Mouse (Mus musculus): Measurements from ENCODE around the gene 4930432M17Rik. TPM values are rescaled to one million over a fixed set of nuclear protein-coding genes. Genes with fewer than 3 reads are reported as not detected.

4930432M17Rik gene
- total RNA-seq, 1 experiment from 2014 or later: not detected

DNA sequence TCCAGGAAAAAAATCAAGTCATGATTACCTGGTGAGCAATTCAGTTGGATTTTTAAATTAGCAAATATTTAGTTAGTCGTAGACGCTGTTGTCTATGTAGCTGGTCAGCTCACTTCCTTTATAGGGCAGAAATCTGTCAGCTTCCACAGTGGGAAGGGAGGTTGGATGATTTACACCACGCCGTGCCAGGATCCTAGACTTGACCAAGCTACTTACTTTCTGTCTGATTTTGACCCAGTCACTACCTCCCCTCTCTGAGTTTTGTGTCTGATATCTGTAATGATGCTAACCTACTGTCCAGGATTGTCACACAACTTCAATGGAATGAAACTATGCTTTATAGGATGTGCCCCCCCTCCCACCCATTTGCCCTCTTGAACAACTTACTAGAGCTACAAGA is 29.3 kb downstream of the 4930432M17Rik start:
- no peak for ATAC-seq (replicated peaks; ENCODE audit: insufficient number of reproducible peaks, low FRiP score, low TSS enrichment, poor library complexity, severe bottlenecking)

DNA sequence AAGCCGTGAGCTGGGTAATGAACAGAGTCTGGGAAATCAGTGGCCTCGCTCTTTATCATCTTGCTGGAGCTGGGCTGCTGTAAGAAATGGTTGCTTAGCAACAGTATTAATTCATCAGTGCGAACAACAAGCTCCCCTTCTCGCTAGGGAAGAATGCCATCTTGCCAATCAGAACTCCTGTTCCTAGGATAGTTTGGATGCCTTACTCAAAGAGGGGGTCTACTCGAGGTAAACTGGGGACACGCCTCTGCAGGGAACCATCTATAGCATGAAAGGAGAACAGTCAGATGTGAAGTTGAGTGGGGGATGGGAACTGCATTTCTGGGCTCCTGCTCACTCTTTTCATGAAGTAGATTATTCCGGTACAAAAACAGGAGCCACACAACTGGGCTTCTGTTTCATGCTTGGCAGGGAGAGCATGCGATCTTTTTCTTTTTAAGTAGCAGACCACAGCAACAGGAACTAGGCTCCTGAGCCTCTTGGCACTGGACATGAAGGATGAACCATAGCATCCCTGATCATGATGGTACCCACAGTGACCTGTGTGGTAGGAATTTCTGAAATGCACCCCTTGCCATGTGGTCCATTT is 29.9 kb downstream of the 4930432M17Rik start:
- ATAC-seq (replicated peaks; ENCODE audit: insufficient number of reproducible peaks, low FRiP score, low TSS enrichment, poor library complexity, severe bottlenecking): no peak

DNA sequence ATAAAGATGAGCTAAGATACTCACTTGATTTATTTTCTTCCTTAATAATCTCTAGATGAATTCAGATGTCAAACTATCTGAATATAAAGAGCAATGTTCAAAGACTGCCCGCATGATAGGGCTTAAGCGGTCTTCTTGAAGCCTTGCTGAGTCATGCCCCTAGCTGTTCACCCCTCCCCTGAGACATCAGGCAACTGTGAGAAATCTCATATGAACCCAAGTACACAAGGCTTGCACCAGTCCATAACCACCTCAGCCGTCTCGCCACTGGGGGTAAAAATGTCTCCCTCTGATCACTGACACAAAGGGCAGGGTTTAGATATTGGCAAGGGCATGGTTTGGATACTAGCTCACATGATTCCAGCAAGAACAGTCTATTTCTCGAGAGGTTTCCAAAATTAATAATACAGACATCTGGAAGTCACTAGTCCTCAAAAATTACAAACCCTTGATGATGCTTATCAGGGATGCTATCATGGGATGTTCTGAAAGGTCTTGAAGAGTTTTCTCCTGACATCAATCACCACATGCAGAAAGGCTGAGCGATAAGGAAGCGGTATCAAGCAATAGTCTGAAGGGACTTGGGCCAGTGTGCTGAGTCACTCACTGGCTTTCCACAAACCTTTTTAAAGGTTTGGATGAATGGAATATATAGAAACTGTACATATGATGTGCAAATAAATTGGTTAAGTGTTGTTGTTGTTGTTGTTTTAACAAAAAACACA is 32.8 kb downstream of the 4930432M17Rik start:
- ATAC-seq (replicated peaks; ENCODE audit: insufficient number of reproducible peaks, low FRiP score, low TSS enrichment, poor library complexity, severe bottlenecking): no peak

- ATAC-seq (replicated peaks; ENCODE audit: insufficient number of reproducible peaks, low FRiP score, low TSS enrichment, poor library complexity, severe bottlenecking): no peak
Observed at GRCm38 (mm10) chr3:121703880-121704243, 33.3 kb downstream of the 4930432M17Rik start.

DNA sequence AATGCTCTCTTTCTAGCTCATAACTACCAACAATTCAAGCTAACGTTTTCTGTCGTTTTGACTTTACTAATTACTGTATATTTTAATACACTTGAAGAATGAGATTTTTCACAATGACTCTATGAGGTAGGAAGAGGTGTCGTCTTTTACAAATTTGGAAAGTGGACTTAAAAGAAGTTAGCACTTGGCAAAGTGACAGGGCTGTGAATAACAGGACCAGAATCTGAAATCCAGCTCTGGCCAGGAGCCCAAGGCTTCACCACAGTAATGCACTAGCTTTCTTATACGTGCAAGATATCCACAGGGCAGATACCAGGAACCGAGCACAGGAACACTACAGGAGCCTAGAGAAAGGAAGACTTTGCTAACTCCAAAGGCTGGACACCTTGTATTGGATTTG is 35.5 kb downstream of the 4930432M17Rik start:
- no peak for ATAC-seq (replicated peaks; ENCODE audit: insufficient number of reproducible peaks, low FRiP score, low TSS enrichment, poor library complexity, severe bottlenecking)

DNA sequence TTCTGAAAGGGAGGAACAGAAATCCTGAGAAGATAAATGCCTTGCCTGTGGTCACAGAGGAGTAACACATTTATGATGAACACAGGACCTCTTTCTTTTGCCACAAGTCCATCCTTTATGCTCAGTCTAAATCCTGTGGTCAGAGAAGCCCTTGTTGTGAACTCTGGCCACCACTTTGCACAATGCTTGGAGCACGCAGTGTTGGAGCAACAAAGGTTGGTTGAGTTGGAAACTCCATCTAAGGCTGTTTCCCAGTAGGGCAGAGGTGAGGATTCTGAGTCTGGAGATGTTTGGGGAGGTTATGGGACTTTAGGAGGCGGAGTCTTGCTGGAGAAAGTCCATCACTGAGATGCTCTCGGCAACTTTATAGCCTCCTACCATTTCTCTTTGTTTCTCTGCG is 36.5 kb downstream of the 4930432M17Rik start:
- ATAC-seq (replicated peaks; ENCODE audit: insufficient number of reproducible peaks, low FRiP score, low TSS enrichment, poor library complexity, severe bottlenecking): no peak

DNA sequence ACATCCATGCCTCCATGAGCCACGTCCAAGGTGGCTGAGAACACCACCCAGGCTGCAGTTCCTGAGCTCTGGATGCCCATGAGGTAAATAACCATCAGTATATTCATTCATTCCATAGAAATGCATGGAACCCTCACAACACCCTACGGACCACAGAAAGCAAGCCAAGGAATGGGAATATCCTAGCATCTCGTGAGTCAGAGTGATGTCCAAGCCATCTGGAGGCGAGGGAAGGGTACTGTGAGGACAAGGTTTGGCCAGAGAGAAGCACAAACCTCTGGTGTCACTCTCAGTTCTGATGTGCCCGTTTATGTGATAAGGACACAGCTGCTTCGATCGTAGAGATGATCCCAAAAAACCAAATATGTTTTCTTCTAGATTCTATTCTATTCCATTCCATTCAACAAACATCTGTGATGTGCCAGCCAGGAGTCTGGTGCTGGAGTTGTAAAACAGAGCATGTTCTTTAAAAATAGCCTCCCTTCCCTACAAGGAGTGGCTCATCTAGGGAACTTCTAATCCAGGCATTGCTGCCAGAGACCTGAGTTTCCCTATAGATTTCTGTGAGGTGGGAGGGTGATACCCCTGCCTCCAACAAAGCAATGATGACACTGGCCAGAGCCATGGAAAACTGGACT is 40.5 kb downstream of the 4930432M17Rik start:
- no peak for ATAC-seq (replicated peaks; ENCODE audit: insufficient number of reproducible peaks, low FRiP score, low TSS enrichment, poor library complexity, severe bottlenecking)

GRCm38 (mm10) chr3:121712222-121712621 is 41.7 kb downstream of the 4930432M17Rik start:
- ATAC-seq (replicated peaks; ENCODE audit: insufficient number of reproducible peaks, low FRiP score, low TSS enrichment, poor library complexity, severe bottlenecking): no peak

GRCm38 (mm10) chr3:121713151-121713701 is 42.7 kb downstream of the 4930432M17Rik start:
- ATAC-seq (replicated peaks; ENCODE audit: insufficient number of reproducible peaks, low FRiP score, low TSS enrichment, poor library complexity, severe bottlenecking): no peak

GRCm38 (mm10) chr3:121713816-121714215 is 43.3 kb downstream of the 4930432M17Rik start:
- no peak for ATAC-seq (replicated peaks; ENCODE audit: insufficient number of reproducible peaks, low FRiP score, low TSS enrichment, poor library complexity, severe bottlenecking)

GRCm38 (mm10) chr3:121714461-121714860 is 43.9 kb downstream of the 4930432M17Rik start:
- no peak for ATAC-seq (replicated peaks; ENCODE audit: insufficient number of reproducible peaks, low FRiP score, low TSS enrichment, poor library complexity, severe bottlenecking)

GRCm38 (mm10) chr3:121715336-121715735 is 44.8 kb downstream of the 4930432M17Rik start:
- no peak for ATAC-seq (replicated peaks; ENCODE audit: insufficient number of reproducible peaks, low FRiP score, low TSS enrichment, poor library complexity, severe bottlenecking)

DNA sequence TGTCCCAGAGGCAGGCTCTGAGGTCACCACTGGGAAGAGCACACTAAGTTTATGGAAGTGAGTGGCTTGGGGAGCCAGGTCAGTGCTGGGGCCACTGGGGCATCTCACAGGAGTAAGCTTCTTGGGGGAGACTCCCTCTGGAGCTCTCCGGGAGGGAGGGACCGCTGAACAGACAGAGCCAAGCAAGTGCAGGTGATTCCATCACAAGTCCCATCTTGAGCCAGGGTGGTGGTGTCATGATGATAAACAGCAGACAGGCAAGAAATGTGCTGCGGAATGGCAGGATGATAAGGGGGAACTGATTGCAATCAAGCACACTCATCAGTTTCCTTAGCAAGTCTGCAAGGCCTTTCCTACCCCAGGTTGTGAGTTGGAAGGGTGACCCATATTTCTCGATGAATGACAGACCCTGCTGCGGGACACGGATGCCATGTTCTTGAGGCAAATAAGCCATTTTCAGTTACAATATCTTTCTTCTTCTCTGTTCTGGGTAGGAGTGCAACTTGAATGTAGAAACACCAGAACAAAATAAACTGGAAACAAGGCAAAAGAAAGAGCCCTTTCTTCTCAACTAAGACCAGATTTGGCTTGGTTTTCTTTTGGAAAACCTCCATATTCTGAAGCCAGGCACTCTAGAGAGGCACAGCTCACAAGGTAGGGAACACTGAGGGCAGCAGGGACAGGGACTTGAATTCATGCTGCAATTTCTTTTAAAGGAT is 45.3 kb downstream of the 4930432M17Rik start:
- no peak for ATAC-seq (replicated peaks; ENCODE audit: insufficient number of reproducible peaks, low FRiP score, low TSS enrichment, poor library complexity, severe bottlenecking)

DNA sequence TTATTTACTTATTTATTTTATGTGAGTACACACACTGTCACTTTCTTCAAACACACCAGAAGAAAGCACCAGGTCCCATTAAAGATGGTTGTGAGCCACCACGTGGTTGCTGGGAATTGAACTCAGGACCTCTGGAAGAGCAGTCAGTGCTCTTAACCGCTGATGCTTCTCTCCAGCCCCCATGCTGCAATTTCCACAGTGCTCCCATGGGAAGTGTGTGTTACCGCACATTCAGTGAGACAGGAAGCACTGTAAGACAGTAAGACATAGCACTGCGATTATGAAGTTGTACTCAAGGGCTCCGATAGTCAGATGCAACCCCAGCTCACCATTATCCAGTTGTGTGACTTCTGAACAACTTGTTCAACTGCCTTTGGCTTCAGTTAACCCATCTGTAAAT is 45.9 kb downstream of the 4930432M17Rik start:
- no peak for ATAC-seq (replicated peaks; ENCODE audit: insufficient number of reproducible peaks, low FRiP score, low TSS enrichment, poor library complexity, severe bottlenecking)

DNA sequence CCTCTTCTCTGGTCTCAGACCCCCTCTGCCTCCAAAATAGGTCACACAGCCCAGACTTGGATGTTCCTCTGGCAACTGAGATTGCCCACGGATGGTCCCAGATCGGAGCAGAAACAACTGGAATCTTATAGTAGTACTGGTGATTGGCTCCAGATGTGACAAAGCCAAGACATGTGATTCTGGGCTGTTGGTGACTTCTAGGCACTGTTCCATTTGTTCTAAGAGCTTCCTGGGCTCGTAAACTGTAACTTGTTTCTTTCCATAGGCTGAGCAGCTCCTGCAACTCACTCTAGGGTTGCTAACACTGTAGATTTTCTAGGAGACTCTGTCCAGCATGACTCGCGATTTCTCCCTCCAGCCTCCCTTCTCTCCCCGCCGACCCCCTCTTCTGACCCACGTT is 48.1 kb downstream of the 4930432M17Rik start:
- ATAC-seq (replicated peaks; ENCODE audit: insufficient number of reproducible peaks, low FRiP score, low TSS enrichment, poor library complexity, severe bottlenecking): no peak

DNA sequence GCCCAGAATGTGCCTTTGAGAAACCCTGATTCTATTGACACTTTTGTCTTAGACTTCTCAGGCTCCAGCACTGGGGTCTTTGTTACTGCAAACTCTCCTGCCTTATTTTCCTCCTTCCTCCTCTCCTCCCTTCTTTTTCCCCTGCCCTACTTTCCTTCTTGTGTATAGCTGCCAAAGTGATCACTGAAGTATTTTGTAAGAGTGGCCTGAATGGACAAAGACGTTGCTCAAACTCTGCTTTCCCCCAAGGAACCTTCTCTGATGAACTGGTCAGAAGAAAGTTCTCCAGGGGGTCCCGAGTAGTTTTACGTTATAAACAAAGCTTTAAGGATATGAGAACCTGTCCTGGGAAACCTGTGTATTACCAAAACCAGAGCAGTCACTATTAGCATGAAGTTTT is 49.1 kb downstream of the 4930432M17Rik start:
- ATAC-seq (replicated peaks; ENCODE audit: insufficient number of reproducible peaks, low FRiP score, low TSS enrichment, poor library complexity, severe bottlenecking): no peak

GRCm38 (mm10) chr3:121720801-121721690 is 50.5 kb downstream of the 4930432M17Rik start:
- ATAC-seq (replicated peaks; ENCODE audit: insufficient number of reproducible peaks, low FRiP score, low TSS enrichment, poor library complexity, severe bottlenecking): no peak

DNA sequence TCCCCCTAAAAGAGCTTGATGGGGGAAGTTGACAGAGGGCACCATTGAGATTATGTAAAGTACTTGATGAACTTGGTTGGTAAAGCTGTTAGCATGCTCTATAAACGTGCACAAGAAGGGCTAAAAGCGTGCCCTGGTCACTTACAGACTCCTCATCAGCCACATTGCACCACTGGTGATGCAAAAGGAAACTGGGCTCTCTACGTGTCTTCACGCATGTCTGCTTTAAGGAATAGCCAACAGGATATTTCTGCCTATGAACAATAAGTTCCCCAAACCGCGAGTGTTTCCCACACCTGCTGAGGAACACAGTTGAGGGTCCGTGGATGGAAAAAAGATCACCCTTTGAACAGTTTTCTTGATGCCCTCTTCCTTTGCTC is 51.1 kb downstream of the 4930432M17Rik start:
- no peak for ATAC-seq (replicated peaks; ENCODE audit: insufficient number of reproducible peaks, low FRiP score, low TSS enrichment, poor library complexity, severe bottlenecking)

All from monocyte, adult 5-6 weeks (primary cell).